Mouse (Mus musculus): ENCODE results near the gene Pikfyve. TPM values are rescaled to one million over a fixed set of nuclear protein-coding genes. Genes with fewer than 3 reads are reported as not detected.

Pikfyve gene
- polyA plus RNA-seq, 1 experiment: 2.6 TPM

- H3K9me3 ChIP-seq: no peaks in the 10 kb centered on the region
- no peak overlapping the region for H3K4me3 ChIP-seq (replicated peaks)
- TF ChIP-seq FLI1 (IDR thresholded peaks at IDR 0.05; ENCODE audit: low read length) (no peak), GATA1 (IDR thresholded peaks at IDR 0.05; ENCODE audit: borderline replicate concordance, low read length) (no peak)
- H3K36me3 ChIP-seq (replicated peaks; ENCODE audit: low read length): peaks cover under 1% of the 10 kb centered on the region
- peaks cover 34% of the 10 kb centered on the region for H3K4me1 ChIP-seq
- no peaks in the 10 kb centered on the region for H3K27me3 ChIP-seq (replicated peaks)
Observed at GRCm38 (mm10) chr1:65181459-65181858, 5.0 kb upstream of the Pikfyve start.

GRCm38 (mm10) chr1:65183994-65184393 is 2.5 kb upstream of the Pikfyve start:
- Histone ChIP-seq H3K27me3 (replicated peaks) (no peaks in the 10 kb centered on the region), H3K4me3 (replicated peaks) (no peak overlapping the region), H3K4me1 (peaks cover 41% of the 10 kb centered on the region), H3K36me3 (replicated peaks; ENCODE audit: low read length) (no peaks in the 10 kb centered on the region), H3K9me3 (no peaks in the 10 kb centered on the region)
- no peak for TF ChIP-seq FLI1 (IDR thresholded peaks at IDR 0.05; ENCODE audit: low read length)
- TF ChIP-seq GATA1 (IDR thresholded peaks at IDR 0.05; ENCODE audit: borderline replicate concordance, low read length): no peak

- no peaks in the 10 kb centered on the region for H3K27me3 ChIP-seq (replicated peaks)
- H3K36me3 ChIP-seq (replicated peaks; ENCODE audit: low read length): no peaks in the 10 kb centered on the region
- TF ChIP-seq FLI1 (IDR thresholded peaks at IDR 0.05; ENCODE audit: low read length): no peak
- no peak for TF ChIP-seq GATA1 (IDR thresholded peaks at IDR 0.05; ENCODE audit: borderline replicate concordance, low read length)
- no peak overlapping the region for H3K4me3 ChIP-seq (replicated peaks)
- peaks cover 43% of the 10 kb centered on the region for H3K4me1 ChIP-seq
- H3K9me3 ChIP-seq: no peaks in the 10 kb centered on the region
Observed at GRCm38 (mm10) chr1:65185011-65185410, 1.5 kb upstream of the Pikfyve start.

GRCm38 (mm10) chr1:65185524-65186205 is 818 bp upstream of the Pikfyve start:
- H3K4me1 ChIP-seq: peaks cover 39% of the 10 kb centered on the region
- H3K27me3 ChIP-seq (replicated peaks): no peaks in the 10 kb centered on the region
- peak overlapping the region; percentile 98 for H3K4me3 ChIP-seq (replicated peaks)
- peaks cover 6% of the 10 kb centered on the region for H3K36me3 ChIP-seq (replicated peaks; ENCODE audit: low read length)
- H3K9me3 ChIP-seq: no peaks in the 10 kb centered on the region
- TF ChIP-seq GATA1 (IDR thresholded peaks at IDR 0.05; ENCODE audit: borderline replicate concordance, low read length) (no peak), FLI1 (IDR thresholded peaks at IDR 0.05; ENCODE audit: low read length) (no peak)

DNA sequence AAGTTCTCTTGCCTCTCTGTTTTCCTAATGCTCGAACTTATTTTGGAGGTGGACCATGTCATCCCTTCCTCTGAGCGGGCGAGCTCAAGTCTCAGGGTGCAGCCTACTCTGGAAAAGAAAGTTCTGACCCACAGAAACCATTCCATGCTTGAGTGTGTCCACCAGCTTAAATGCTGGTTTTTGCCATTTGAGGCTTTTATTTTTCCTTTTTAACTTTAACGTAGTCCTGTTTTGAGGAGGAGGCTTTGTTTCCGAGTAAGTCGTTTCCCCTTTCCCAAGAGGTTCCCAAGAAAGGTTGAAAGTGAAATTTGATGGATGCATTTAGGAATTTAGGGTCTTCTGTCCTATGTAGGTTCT is 569 bp downstream of the Pikfyve start:
- H3K9me3 ChIP-seq: no peaks in the 10 kb centered on the region
- no peaks in the 10 kb centered on the region for H3K27me3 ChIP-seq (replicated peaks)
- TF ChIP-seq FLI1 (IDR thresholded peaks at IDR 0.05; ENCODE audit: low read length) (no peak), GATA1 (IDR thresholded peaks at IDR 0.05; ENCODE audit: borderline replicate concordance, low read length) (no peak)
- peaks cover 32% of the 10 kb centered on the region for H3K4me1 ChIP-seq
- H3K36me3 ChIP-seq (replicated peaks; ENCODE audit: low read length): peaks cover 18% of the 10 kb centered on the region
- H3K4me3 ChIP-seq (replicated peaks): peak overlapping the region; percentile 98

DNA sequence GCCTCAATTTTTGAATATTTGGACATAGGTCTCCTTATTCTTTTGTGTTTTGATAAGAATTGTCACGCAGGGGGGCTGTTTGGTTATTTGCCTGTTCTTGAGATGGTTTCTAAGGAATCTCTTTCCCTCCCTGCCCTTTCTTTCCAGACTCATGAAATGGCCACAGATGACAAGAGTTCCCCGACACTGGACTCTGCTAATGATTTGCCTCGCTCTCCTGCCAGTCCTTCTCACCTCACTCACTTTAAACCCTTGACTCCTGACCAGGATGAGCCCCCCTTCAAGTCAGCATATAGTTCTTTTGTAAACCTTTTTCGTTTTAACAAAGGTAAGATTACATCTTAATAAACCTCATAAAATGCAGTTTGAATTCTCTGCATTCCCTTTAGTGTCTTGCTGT is 3.7 kb downstream of the Pikfyve start:
- Histone ChIP-seq H3K4me1 (peaks cover 31% of the 10 kb centered on the region), H3K36me3 (replicated peaks; ENCODE audit: low read length) (peaks cover 49% of the 10 kb centered on the region), H3K4me3 (replicated peaks) (no peak overlapping the region), H3K27me3 (replicated peaks) (no peaks in the 10 kb centered on the region), H3K9me3 (no peaks in the 10 kb centered on the region)
- TF ChIP-seq FLI1 (IDR thresholded peaks at IDR 0.05; ENCODE audit: low read length) (no peak), GATA1 (IDR thresholded peaks at IDR 0.05; ENCODE audit: borderline replicate concordance, low read length) (no peak)

DNA sequence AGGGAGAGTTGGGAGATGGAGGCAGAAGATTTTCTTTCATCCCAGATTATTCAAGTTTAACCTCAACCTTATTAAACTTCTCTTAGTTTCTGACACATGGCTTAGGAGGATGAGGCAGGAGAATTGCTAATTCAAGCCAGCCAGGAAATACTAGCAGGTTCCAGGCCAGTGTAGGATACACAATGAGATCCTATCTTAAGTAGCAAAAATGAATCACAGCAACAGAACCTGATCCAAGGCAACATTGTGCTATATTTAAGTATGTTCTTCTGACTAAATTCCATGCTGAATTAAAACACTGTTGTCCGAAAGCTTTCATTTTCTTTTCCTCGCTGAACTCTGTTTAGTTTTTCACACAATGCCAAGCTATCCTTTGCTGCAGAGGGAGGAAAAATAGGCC is 6.7 kb downstream of the Pikfyve start:
- Histone ChIP-seq H3K4me3 (replicated peaks) (no peak overlapping the region), H3K9me3 (no peaks in the 10 kb centered on the region), H3K27me3 (replicated peaks) (no peaks in the 10 kb centered on the region), H3K4me1 (peaks cover 14% of the 10 kb centered on the region), H3K36me3 (replicated peaks; ENCODE audit: low read length) (peaks cover 78% of the 10 kb centered on the region)
- TF ChIP-seq FLI1 (IDR thresholded peaks at IDR 0.05; ENCODE audit: low read length) (no peak), GATA1 (IDR thresholded peaks at IDR 0.05; ENCODE audit: borderline replicate concordance, low read length) (no peak)

DNA sequence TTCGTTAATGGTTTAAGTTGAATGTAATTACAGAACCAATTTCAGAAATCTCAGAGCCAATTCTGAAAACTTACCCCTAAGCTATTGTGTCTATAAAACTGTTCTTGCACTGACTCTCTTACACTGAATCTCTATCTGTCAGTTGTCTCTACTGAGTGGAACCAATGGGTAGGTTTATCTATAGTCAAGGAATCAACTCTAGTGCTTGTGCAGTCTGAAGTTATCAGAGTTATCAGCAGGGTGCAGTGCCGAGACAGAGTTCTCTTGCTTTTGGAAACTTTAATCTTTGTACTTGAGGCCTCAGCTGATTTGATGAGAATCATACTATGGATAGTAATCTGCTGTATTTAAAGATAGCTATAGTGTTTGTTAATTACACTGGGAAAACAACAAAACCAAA is 11.9 kb downstream of the Pikfyve start:
- no peaks in the 10 kb centered on the region for H3K27me3 ChIP-seq (replicated peaks)
- no peak overlapping the region for H3K4me3 ChIP-seq (replicated peaks)
- TF ChIP-seq GATA1 (IDR thresholded peaks at IDR 0.05; ENCODE audit: borderline replicate concordance, low read length) (no peak), FLI1 (IDR thresholded peaks at IDR 0.05; ENCODE audit: low read length) (no peak)
- no peaks in the 10 kb centered on the region for H3K4me1 ChIP-seq
- peaks cover 90% of the 10 kb centered on the region for H3K36me3 ChIP-seq (replicated peaks; ENCODE audit: low read length)
- no peaks in the 10 kb centered on the region for H3K9me3 ChIP-seq

- no peaks in the 10 kb centered on the region for H3K9me3 ChIP-seq
- no peaks in the 10 kb centered on the region for H3K27me3 ChIP-seq (replicated peaks)
- H3K36me3 ChIP-seq (replicated peaks; ENCODE audit: low read length): peaks cover 90% of the 10 kb centered on the region
- TF ChIP-seq FLI1 (IDR thresholded peaks at IDR 0.05; ENCODE audit: low read length): no peak
- no peak for TF ChIP-seq GATA1 (IDR thresholded peaks at IDR 0.05; ENCODE audit: borderline replicate concordance, low read length)
- H3K4me1 ChIP-seq: no peaks in the 10 kb centered on the region
- H3K4me3 ChIP-seq (replicated peaks): no peak overlapping the region
Observed at GRCm38 (mm10) chr1:65198861-65199260, 12.4 kb downstream of the Pikfyve start.

- Histone ChIP-seq H3K36me3 (replicated peaks; ENCODE audit: low read length) (peaks cover 92% of the 10 kb centered on the region), H3K4me1 (no peaks in the 10 kb centered on the region), H3K27me3 (replicated peaks) (no peaks in the 10 kb centered on the region), H3K4me3 (replicated peaks) (no peak overlapping the region), H3K9me3 (peaks cover 15% of the 10 kb centered on the region; the same call in 1 of the 2 replicates)
- TF ChIP-seq FLI1 (IDR thresholded peaks at IDR 0.05; ENCODE audit: low read length) (no peak), GATA1 (IDR thresholded peaks at IDR 0.05; ENCODE audit: borderline replicate concordance, low read length) (no peak)
Observed at GRCm38 (mm10) chr1:65204299-65204698, 17.8 kb downstream of the Pikfyve start.
